Mouse (Mus musculus) bone marrow, adult 2 months (tissue): ENCODE results near the gene Lpin1. TPM values are rescaled to one million over a fixed set of nuclear protein-coding genes. Genes with fewer than 3 reads are reported as not detected.

Experiments
- H3K27ac ChIP-seq: fragments of 200-500 bp; 2 replicates; pipeline ENCODE4 v1.5.1; 2012; ENCODE audit warnings: low read depth, mild to moderate bottlenecking, control low read depth, inconsistent platforms, low read length; ENCODE audit not compliant: control insufficient read depth, poor library complexity, insufficient read depth
- H3K4me1 ChIP-seq: fragments of 200-500 bp; 2 replicates; pipeline ENCODE4 v1.6.1; 2011; ENCODE audit warnings: low read length; ENCODE audit not compliant: control insufficient read depth, insufficient read depth
- H3K4me3 ChIP-seq: fragments of 200-500 bp; replicated peaks from 2 replicates; pipeline ENCODE3; 2011; ENCODE audit warnings: mild to moderate bottlenecking, low read depth, low read length, control low read depth; ENCODE audit not compliant: control insufficient read depth
- CTCF ChIP-seq: fragments of 200-500 bp; IDR thresholded peaks from 2 replicates; pipeline ENCODE4 v1.5.1; 2011; ENCODE audit warnings: low read length, control low read depth; ENCODE audit not compliant: control insufficient read depth, insufficient read depth
- POLR2A ChIP-seq: fragments of 200-500 bp; IDR thresholded peaks from 2 replicates; pipeline ENCODE4 v1.6.1; 2011; ENCODE audit warnings: low read depth, mild to moderate bottlenecking, control low read depth, low read length, borderline replicate concordance; ENCODE audit not compliant: control insufficient read depth
- WGBS: fragments of 180-500 bp; shearing (Covaris S2); methylation state at CpG from one replicate; pipeline ENCODE4 v1.1.7; 2018; 5-methylcytosine and 5-hydroxymethylcytosine counted together
- polyA plus RNA-seq: library from polyadenylated mRNA; stranded (reverse); fragments of >200 nt; gene quantifications from 2 replicates; pipeline ENCODE4 v1.2.4, GENCODE M21; 2011; ENCODE audit warnings: low replicate concordance; ENCODE audit not compliant: missing spikeins, insufficient read depth, insufficient read length

Lpin1 gene
- polyA plus RNA-seq, 1 experiment: 14.8 TPM

DNA sequence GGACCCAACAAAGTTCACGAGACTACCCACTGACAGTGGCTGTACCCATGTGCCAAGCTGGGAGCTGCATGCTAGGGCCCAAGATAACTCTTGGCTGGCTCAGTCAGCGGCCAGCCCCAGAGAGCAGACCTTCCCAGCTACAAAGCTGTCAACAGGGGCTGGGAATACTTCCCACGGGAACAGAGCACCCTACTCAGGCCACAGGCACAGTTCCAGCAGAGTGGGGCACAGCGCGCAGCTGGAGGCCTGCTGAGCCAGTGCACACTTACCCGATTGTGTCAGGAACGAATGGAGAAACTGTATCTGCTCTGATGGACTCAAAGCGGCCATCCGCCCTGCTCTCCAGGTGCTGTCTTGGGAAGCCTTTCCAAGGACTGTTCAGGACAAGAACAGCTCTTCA lies 95.6 kb downstream of the Lpin1 start:
- no peaks in the 10 kb centered on the region for H3K4me1 ChIP-seq
- no peak overlapping the region for H3K4me3 ChIP-seq
- WGBS: 83% methylated on average over 9 of the region's 9 CpGs
- no peak for TF ChIP-seq CTCF
- TF ChIP-seq POLR2A: no peak
- H3K27ac ChIP-seq: no peak overlapping the region

- H3K4me1 ChIP-seq: no peaks in the 10 kb centered on the region
- H3K4me3 ChIP-seq: no peak overlapping the region
- no peak overlapping the region for H3K27ac ChIP-seq
- TF ChIP-seq CTCF (no peak), POLR2A (no peak)
- 79% methylated on average over 1 of the region's 1 CpGs for WGBS
Measured at GRCm38 (mm10) chr12:16512991-16513390, 97.8 kb downstream of the Lpin1 start.

- WGBS: 20% methylated on average over 13 of the region's 13 CpGs
- TF ChIP-seq CTCF (peak; percentile 67), POLR2A (no peak)
- H3K4me1 ChIP-seq: no peaks in the 10 kb centered on the region; the same call in none of the 2 replicates
- H3K4me3 ChIP-seq: no peak overlapping the region
- no peak overlapping the region for H3K27ac ChIP-seq
Measured at GRCm38 (mm10) chr12:16509122-16509752, 101.5 kb downstream of the Lpin1 start.

GRCm38 (mm10) chr12:16506796-16507790 lies 103.7 kb downstream of the Lpin1 start:
- TF ChIP-seq POLR2A (no peak), CTCF (peak; percentile 35; the same call in 1 of the 2 replicates)
- no peaks in the 10 kb centered on the region; the same call in none of the 2 replicates for H3K4me1 ChIP-seq
- 40% methylated on average over 17 of the region's 17 CpGs for WGBS
- H3K27ac ChIP-seq: no peak overlapping the region
- no peak overlapping the region for H3K4me3 ChIP-seq

DNA sequence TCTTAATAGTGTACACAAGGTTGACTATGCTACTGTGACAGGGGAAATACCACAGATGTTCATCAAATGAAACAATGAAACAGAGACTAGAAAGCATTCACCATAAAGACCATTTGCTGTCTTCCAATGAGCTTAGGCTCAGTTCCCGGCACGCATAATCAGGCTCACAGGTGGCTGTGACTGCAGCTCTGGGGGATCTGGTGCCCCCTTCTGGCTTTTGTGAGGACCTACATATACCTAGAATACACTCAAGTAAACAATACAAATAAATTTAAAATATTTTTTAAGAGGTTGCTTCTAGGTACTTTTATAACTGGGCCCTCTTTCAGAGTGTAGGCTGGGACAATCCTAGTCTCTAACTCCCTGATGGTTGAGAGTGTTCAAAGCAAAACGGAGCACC lies 106.5 kb downstream of the Lpin1 start:
- 90% methylated on average over 3 of the region's 3 CpGs for WGBS
- no peak overlapping the region for H3K27ac ChIP-seq
- peak; percentile 32; the same call in 1 of the 2 replicates for TF ChIP-seq CTCF
- no peak for TF ChIP-seq POLR2A

GRCm38 (mm10) chr12:16497960-16498359 lies 112.8 kb downstream of the Lpin1 start:
- TF ChIP-seq CTCF (no peak), POLR2A (no peak)
- Histone ChIP-seq H3K4me3 (no peak overlapping the region), H3K27ac (no peak overlapping the region), H3K4me1 (no peaks in the 10 kb centered on the region)
- 62% methylated on average over 4 of the region's 4 CpGs for WGBS

More for the DNA sequence above, 106.5 kb downstream of the Lpin1 start:
- Histone ChIP-seq H3K4me3 (no peak overlapping the region), H3K4me1 (no peaks in the 10 kb centered on the region; the same call in none of the 2 replicates)

DNA sequence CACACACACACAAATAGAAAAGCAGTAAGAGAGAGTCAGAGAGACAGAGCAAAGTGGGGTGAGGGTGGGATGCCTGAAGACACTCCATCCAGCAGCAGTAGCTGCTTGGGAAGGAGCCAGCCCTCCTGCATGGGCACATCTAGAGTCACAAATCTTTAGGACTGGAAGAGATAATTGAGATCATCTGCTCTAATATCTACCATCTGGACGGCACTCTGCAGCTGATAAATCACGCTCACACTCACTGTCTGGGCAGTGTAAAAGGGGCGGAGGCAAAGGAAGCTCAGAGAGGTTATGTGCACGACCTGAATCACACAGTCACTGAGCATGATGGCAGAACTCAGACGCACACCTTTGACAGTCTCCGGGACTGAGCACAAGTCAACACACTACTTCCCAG lies 118.1 kb downstream of the Lpin1 start:
- WGBS: 68% methylated on average over 6 of the region's 6 CpGs
- Histone ChIP-seq H3K4me1 (no peaks in the 10 kb centered on the region), H3K4me3 (no peak overlapping the region), H3K27ac (no peak overlapping the region)
- TF ChIP-seq CTCF: no peak

- TF ChIP-seq POLR2A: no peak
Measured at GRCm38 (mm10) chr12:16488899-16489298, 121.9 kb downstream of the Lpin1 start.

More at GRCm38 (mm10) chr12:16488899-16489298, 121.9 kb downstream of the Lpin1 start:
- Histone ChIP-seq H3K4me3 (no peak overlapping the region), H3K27ac (no peak overlapping the region), H3K4me1 (no peaks in the 10 kb centered on the region; the same call in 1 of the 2 replicates)
